Mouse (Mus musculus): ENCODE results near the gene Ahrr. TPM values are rescaled to one million over a fixed set of nuclear protein-coding genes. Genes with fewer than 3 reads are reported as not detected.

Ahrr gene
- polyA plus RNA-seq, 1 experiment: 1.0 TPM

- peaks cover 24% of the 10 kb centered on the region for H3K36me3 ChIP-seq (ENCODE audit: control insufficient read depth, insufficient read depth, low read length)
These were observed 13.6 kb upstream of the Ahrr start for GRCm38 (mm10) chr13:74305780-74306179.

GRCm38 (mm10) chr13:74305380-74305779 lies 13.2 kb upstream of the Ahrr start:
- TF ChIP-seq CTCF (IDR thresholded peaks at IDR 0.05; ENCODE audit: extremely low read depth, insufficient read depth, insufficient read length, insufficient replicate concordance) (no peak), POLR2A (IDR thresholded peaks at IDR 0.05; ENCODE audit: low read depth, low read length) (no peak)
- H3K27me3 ChIP-seq (ENCODE audit: control insufficient read depth, insufficient read depth, low read length): no peaks in the 10 kb centered on the region
- no peak overlapping the region for H3K4me3 ChIP-seq (ENCODE audit: extremely low read depth, insufficient read depth, insufficient read length)
- WGBS: 93% methylated on average over 6 of the region's 6 CpGs
- H3K4me1 ChIP-seq (ENCODE audit: control insufficient read depth, insufficient read depth, insufficient read length): no peaks in the 10 kb centered on the region
- peaks cover 23% of the 10 kb centered on the region for H3K36me3 ChIP-seq (ENCODE audit: control insufficient read depth, insufficient read depth, low read length)
- no peak for DNase-seq (ENCODE audit: low read depth in 1 of 2, low spot score in 2 of 2)
- H3K27ac ChIP-seq (ENCODE audit: insufficient read depth, low read length): no peak overlapping the region

More at GRCm38 (mm10) chr13:74305780-74306179, 13.6 kb upstream of the Ahrr start:
- DNase-seq (ENCODE audit: low read depth in 1 of 2, low spot score in 2 of 2): no peak
- Histone ChIP-seq H3K4me3 (ENCODE audit: extremely low read depth, insufficient read depth, insufficient read length) (no peak overlapping the region), H3K27me3 (ENCODE audit: control insufficient read depth, insufficient read depth, low read length) (no peaks in the 10 kb centered on the region), H3K4me1 (ENCODE audit: control insufficient read depth, insufficient read depth, insufficient read length) (no peaks in the 10 kb centered on the region), H3K27ac (ENCODE audit: insufficient read depth, low read length) (no peak overlapping the region)
- no peak for TF ChIP-seq POLR2A (IDR thresholded peaks at IDR 0.05; ENCODE audit: low read depth, low read length)
- TF ChIP-seq CTCF (IDR thresholded peaks at IDR 0.05; ENCODE audit: extremely low read depth, insufficient read depth, insufficient read length, insufficient replicate concordance): no peak
- 92% methylated on average over 1 of the region's 1 CpGs for WGBS

GRCm38 (mm10) chr13:74302050-74303037 lies 10.2 kb upstream of the Ahrr start:
- Histone ChIP-seq H3K4me3 (ENCODE audit: extremely low read depth, insufficient read depth, insufficient read length) (no peak overlapping the region), H3K4me1 (ENCODE audit: control insufficient read depth, insufficient read depth, insufficient read length) (no peaks in the 10 kb centered on the region), H3K27ac (ENCODE audit: insufficient read depth, low read length) (no peak overlapping the region), H3K36me3 (ENCODE audit: control insufficient read depth, insufficient read depth, low read length) (peaks cover 19% of the 10 kb centered on the region), H3K27me3 (ENCODE audit: control insufficient read depth, insufficient read depth, low read length) (no peaks in the 10 kb centered on the region)
- no peak for TF ChIP-seq CTCF (IDR thresholded peaks at IDR 0.05; ENCODE audit: extremely low read depth, insufficient read depth, insufficient read length, insufficient replicate concordance)
- TF ChIP-seq POLR2A (IDR thresholded peaks at IDR 0.05; ENCODE audit: low read depth, low read length): no peak
- no peak for DNase-seq (ENCODE audit: low read depth in 1 of 2, low spot score in 2 of 2)
- WGBS: 87% methylated on average over 10 of the region's 10 CpGs

GRCm38 (mm10) chr13:74301607-74301984 lies 9.5 kb upstream of the Ahrr start:
- H3K36me3 ChIP-seq (ENCODE audit: control insufficient read depth, insufficient read depth, low read length): peaks cover 17% of the 10 kb centered on the region
- no peak for TF ChIP-seq POLR2A (IDR thresholded peaks at IDR 0.05; ENCODE audit: low read depth, low read length)
- no peak for TF ChIP-seq CTCF (IDR thresholded peaks at IDR 0.05; ENCODE audit: extremely low read depth, insufficient read depth, insufficient read length, insufficient replicate concordance)
- WGBS: 85% methylated on average over 6 of the region's 6 CpGs
- no peak overlapping the region for H3K27ac ChIP-seq (ENCODE audit: insufficient read depth, low read length)
- no peak overlapping the region for H3K4me3 ChIP-seq (ENCODE audit: extremely low read depth, insufficient read depth, insufficient read length)
- H3K27me3 ChIP-seq (ENCODE audit: control insufficient read depth, insufficient read depth, low read length): no peaks in the 10 kb centered on the region
- no peak for DNase-seq (ENCODE audit: low read depth in 1 of 2, low spot score in 2 of 2)
- H3K4me1 ChIP-seq (ENCODE audit: control insufficient read depth, insufficient read depth, insufficient read length): no peaks in the 10 kb centered on the region

GRCm38 (mm10) chr13:74300925-74301606 lies 8.9 kb upstream of the Ahrr start:
- H3K36me3 ChIP-seq (ENCODE audit: control insufficient read depth, insufficient read depth, low read length): peaks cover 14% of the 10 kb centered on the region
- peak in 1 of 2 experiments; percentile 41 for DNase-seq (ENCODE audit: low read depth in 1 of 2, low spot score in 2 of 2)
- 43% methylated on average over 4 of the region's 4 CpGs for WGBS

GRCm38 (mm10) chr13:74296376-74296775 lies 4.2 kb upstream of the Ahrr start:
- TF ChIP-seq POLR2A (IDR thresholded peaks at IDR 0.05; ENCODE audit: low read depth, low read length) (no peak), CTCF (IDR thresholded peaks at IDR 0.05; ENCODE audit: extremely low read depth, insufficient read depth, insufficient read length, insufficient replicate concordance) (no peak)
- no peaks in the 10 kb centered on the region for H3K4me1 ChIP-seq (ENCODE audit: control insufficient read depth, insufficient read depth, insufficient read length)
- WGBS: 82% methylated on average over 7 of the region's 7 CpGs

More at GRCm38 (mm10) chr13:74300925-74301606, 8.9 kb upstream of the Ahrr start:
- no peak overlapping the region for H3K27ac ChIP-seq (ENCODE audit: insufficient read depth, low read length)
- no peak overlapping the region for H3K4me3 ChIP-seq (ENCODE audit: extremely low read depth, insufficient read depth, insufficient read length)
- no peaks in the 10 kb centered on the region for H3K27me3 ChIP-seq (ENCODE audit: control insufficient read depth, insufficient read depth, low read length)
- no peaks in the 10 kb centered on the region for H3K4me1 ChIP-seq (ENCODE audit: control insufficient read depth, insufficient read depth, insufficient read length)
- peak; percentile 86; the same call in 1 of the 2 replicates for TF ChIP-seq CTCF (IDR thresholded peaks at IDR 0.05; ENCODE audit: extremely low read depth, insufficient read depth, insufficient read length, insufficient replicate concordance)
- no peak for TF ChIP-seq POLR2A (IDR thresholded peaks at IDR 0.05; ENCODE audit: low read depth, low read length)

More at GRCm38 (mm10) chr13:74296376-74296775, 4.2 kb upstream of the Ahrr start:
- DNase-seq (ENCODE audit: low read depth in 1 of 2, low spot score in 2 of 2): no peak
- Histone ChIP-seq H3K36me3 (ENCODE audit: control insufficient read depth, insufficient read depth, low read length) (no peaks in the 10 kb centered on the region), H3K4me3 (ENCODE audit: extremely low read depth, insufficient read depth, insufficient read length) (no peak overlapping the region), H3K27me3 (ENCODE audit: control insufficient read depth, insufficient read depth, low read length) (no peaks in the 10 kb centered on the region), H3K27ac (ENCODE audit: insufficient read depth, low read length) (no peak overlapping the region)

All from spleen, adult 2 months (tissue).